Mouse (Mus musculus) common myeloid progenitor, adult 5-6 weeks (primary cell): Measurements from ENCODE around the gene Apoa4. TPM values are rescaled to one million over a fixed set of nuclear protein-coding genes. Genes with fewer than 3 reads are reported as not detected.

Experiments used
- ATAC-seq: replicated peaks from 2 replicates; pipeline ENCODE4 v1.8.0; 2016; ENCODE audit warnings: low read depth, mild to moderate bottlenecking, moderate TSS enrichment, inconsistent platforms; ENCODE audit not compliant: poor library complexity, severe bottlenecking
- total RNA-seq: library from RNA; stranded (forward); fragments of 200-1000, 187-1606 nt; gene quantifications from 2 replicates; pipeline ENCODE4 v1.2.3, GENCODE M21; 2017

Apoa4 gene
- total RNA-seq, 1 experiment from 2014 or later = not detected

GRCm38 (mm10) chr9:46270782-46271181 lies 30.3 kb downstream of the Apoa4 start:
- no peak for ATAC-seq

DNA sequence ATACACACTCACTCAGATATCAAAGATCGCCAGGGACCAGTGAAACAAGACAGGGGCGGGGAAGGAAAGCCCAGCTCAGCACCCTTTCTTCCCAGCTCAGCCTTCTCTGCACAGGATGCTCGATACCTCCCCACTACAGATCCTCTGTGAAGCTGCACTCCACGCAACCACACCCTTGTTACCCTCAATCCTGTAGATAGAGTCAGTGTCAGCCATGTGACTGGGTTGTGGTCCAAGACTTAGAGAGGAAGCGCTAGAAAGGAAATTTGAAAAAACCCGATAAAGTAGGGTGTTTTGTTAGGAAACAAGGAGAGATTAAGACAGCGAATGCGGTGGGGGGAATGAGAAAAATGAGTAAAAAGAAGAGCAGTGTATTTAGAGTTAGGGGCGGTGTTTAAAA lies 31.6 kb downstream of the Apoa4 start:
- ATAC-seq = peak; percentile 73

- peak; percentile 89 for ATAC-seq
These were observed 32.4 kb downstream of the Apoa4 start, which contains the start of gene Zpr1 for GRCm38 (mm10) chr9:46272677-46273454. TSS of gene Zpr1 (plus strand) at chr9:46273064.

- ATAC-seq = no peak
These were observed 34.0 kb downstream of the Apoa4 start for GRCm38 (mm10) chr9:46274494-46274893.

DNA sequence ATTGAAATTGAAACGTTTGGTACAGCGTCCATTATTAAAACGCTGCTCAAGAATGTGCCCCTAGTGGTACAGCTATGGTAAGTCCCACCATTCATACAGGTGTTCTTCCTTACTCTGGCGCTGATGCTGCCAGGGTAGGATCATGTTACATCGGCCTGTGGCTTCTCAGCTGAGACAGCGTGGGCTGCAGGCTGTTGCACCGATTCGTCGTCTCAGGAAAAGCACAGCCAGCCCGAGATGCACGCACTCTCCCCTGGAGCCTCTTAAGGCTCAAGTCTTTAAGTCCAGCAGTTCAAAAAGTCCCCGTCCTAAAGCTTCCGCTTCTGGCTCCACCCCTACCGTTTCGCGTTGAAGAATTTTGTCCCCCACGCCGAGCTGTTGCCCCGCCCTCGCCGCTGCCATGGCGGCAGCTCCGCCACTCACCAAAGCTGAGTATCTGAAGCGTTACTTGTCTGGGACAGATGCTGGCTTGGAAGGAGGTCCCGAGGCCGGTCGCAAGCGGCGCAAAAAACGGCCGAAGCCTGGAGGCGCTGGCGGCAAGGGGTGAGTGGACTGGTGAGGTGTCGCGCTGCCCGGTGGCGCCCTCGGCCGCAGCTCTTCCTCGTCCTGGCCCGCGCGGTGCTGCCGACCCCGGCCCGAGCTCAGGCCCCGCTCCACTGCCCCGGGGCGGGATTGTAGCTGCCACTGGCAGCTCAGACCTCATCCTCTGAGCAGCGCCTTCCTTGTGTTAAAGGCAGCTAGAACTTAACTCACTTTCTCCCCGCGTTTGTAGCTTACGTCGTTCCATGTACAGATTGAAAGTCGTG lies 42.3 kb downstream of the Apoa4 start, which contains the start of gene Bud13:
Gene Bud13, plus strand, starts transcription at position 378 of the 806 bp plus-strand sequence.
- ATAC-seq = peak; percentile 97

Other genes starting within 250 kb of the Apoa4 start
- gene Pafah1b2, start 228.0 kb upstream of the Apoa4 start, total RNA-seq = 88.3 and 101 TPM in 2 replicates
- 21.1 and 25.1 TPM in 2 replicates for gene Sik3, start 227.9 kb upstream of the Apoa4 start, total RNA-seq
- not detected in 2 replicates for gene Apoa1, start 12.1 kb upstream of the Apoa4 start, total RNA-seq
- gene Apoc3, start 5.1 kb upstream of the Apoa4 start, total RNA-seq = not detected in 2 replicates
- not detected in 2 replicates for gene Apoa5, start 27.9 kb downstream of the Apoa4 start, total RNA-seq
- gene Zpr1, start 32.4 kb downstream of the Apoa4 start, total RNA-seq = 50.0 and 51.2 TPM in 2 replicates
- gene Bud13, start 42.3 kb downstream of the Apoa4 start, total RNA-seq = 12.1 and 16.4 TPM in 2 replicates
- not detected in 2 replicates for gene 4931429L15Rik, start 79.3 kb downstream of the Apoa4 start, total RNA-seq